Mouse (Mus musculus) left cerebral cortex, adult 6 months (tissue): ENCODE data around the gene Oasl2. TPM values are rescaled to one million over a fixed set of nuclear protein-coding genes. Genes with fewer than 3 reads are reported as not detected.

Source experiments
- long read RNA-seq, 2 experiments: library from polyadenylated mRNA; unstranded; transcript quantifications; one replicate each; pipeline ENCODE4 v2.0.0; 2019 to 2020
- polyA plus RNA-seq: library from polyadenylated mRNA; unstranded; fragments of <200 nt; fragmentation: Nextera tagmentation; gene quantifications from 2 replicates; pipeline ENCODE4 v1.2.3, GENCODE M21; 2021

Oasl2 gene
- polyA plus RNA-seq = 4.5 and 5.4 TPM in 2 replicates
- long read RNA-seq, experiment 1, partial matches to known transcripts = 0 of 2 reads
- long read RNA-seq, experiment 1, other reads (novel, unspliced or antisense) = 1 of 2 reads
- long read RNA-seq, experiment 2, partial matches to known transcripts = 0 of 1 reads
- long read RNA-seq, experiment 2, other reads (novel, unspliced or antisense) = 0 of 1 reads

DNA sequence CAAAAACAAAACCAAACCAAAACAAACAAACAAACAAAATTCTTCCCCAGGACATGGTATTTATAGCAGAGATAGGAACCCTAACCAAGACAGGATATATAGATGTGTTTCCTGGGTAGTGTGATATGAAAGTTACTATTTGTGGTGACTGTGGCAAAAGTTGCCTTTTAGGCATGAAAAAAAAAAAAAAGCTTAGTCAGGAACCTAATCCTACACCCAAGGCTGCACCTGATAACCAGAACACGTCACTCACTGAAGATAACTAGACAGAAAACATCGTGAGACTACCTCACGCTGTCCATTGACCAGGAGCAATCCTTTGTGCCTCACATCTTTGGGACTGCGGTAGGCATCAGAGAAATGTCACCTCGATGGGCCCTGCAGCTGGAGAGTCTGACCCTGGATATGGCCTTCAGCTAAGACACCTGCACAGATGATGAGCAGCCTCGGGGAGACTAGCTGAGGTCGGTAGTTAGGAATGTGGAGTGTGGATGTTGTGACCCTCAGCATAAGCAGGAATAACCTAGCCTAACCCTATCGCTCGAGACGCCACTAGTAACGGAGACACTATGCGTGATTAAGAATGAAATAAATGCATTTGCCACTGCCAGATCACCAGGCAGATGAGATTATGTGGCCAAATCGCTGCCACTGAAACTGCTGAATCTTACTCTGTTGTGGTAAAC, at the start of gene Oasl2:
Gene Oasl2, plus strand, starts transcription at position 249 of the 686 bp plus-strand sequence.

DNA sequence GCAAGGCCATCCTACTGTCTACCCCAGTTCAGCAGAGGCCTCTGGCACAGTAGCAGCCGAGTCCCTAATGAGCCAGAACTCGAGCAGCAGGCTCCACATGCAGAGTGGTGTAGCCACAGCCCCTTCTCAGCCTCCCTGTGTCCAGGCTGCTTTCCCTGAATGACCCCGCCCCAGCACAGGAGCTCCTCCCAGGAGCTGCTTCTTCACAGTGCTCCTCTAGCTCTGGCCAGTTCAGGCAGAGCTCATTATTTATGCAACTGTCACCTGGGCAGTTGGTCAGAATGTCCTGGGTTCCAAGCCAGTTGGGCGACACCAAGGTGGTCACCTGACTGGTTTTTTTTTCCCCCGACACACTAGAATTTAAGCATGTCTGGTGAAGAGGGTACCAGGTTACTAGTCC, 43.4 kb upstream of the Oasl2 start, which contains the start of gene 4930519G04Rik:
Gene 4930519G04Rik, plus strand, starts transcription at position 301 of the 400 bp plus-strand sequence.

DNA sequence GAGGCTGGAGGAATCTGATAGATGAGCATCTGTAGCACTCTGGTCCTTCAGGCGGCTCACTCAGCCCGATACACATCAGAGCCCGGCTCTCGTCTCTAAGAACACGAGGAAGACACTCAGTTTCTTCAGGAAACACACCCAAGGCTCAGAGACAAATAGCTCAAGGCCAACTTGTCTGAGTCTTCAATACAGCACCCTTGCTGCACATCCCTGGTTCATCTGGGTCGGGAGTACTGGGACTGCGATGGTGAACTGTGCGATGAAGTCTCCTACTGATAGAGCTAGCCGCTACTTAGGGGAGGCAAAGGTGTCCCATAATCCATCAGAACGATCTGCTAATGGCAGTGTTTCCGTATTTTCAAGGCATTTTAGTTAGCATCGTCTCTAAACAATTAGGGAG, 38.2 kb upstream of the Oasl2 start, which contains the start of gene Gm9936:
Gene Gm9936, minus strand, starts transcription at position 101 of the 400 bp plus-strand sequence.

DNA sequence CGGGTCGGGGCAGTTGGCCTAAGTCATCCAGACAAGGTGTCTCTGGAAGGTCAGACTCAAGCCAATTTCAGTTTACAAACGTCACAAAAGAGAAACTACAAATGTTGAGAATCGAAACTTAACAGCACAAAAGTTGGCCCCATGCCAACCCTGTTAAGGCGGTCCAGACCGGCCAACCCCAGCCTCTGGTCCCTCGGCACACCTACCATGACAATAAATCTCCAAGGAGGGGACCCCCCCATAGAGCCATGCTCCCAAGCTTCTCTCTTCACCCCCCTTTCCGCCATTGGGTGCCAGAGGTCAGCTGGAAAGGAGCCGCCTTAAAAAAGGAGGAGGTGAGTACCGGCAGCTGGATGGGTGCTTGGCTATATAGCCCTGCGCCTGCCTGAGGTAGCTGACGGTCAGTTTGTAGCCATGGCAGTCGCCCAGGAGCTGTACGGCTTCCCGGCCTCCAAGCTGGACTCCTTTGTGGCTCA, 26.3 kb downstream of the Oasl2 start, which contains the start of gene Oasl1:
Gene Oasl1, plus strand, starts transcription at position 243 of the 476 bp plus-strand sequence.

DNA sequence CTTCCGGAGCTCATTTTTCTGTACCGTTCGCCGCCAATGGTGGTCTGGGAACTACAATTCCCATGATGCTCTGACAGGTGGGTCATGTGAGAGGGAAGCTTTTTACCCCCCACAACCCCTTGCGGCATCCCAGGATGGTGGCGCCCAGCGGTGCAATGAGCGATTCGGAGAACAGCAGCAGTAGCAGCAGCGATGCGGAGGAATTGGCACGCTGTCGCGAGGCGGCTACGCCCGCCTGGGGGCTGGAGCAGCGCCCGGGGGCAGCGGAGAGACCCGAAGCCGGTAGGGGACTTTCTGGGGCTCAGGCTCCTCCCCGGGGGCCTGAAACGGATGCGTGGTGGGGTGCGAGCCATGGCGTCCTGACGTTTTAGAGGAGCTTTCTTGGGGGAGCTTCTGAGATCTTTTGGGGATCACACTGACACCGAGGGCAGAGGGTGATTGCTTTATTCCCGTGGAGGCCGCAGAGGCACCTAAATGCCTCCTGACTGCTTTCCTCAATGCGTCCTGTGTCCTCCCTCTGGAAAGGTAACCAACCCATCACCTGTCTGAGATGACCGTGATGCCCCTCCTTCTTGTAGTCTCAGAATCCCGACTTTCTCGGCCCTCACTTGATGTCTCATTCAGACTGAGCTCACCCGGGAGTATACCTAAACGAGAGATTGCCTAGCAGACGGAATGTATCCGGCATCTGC, 45.5 kb downstream of the Oasl2 start, which contains the start of gene 2210016L21Rik:
Gene 2210016L21Rik, plus strand, starts transcription at position 85 of the 692 bp plus-strand sequence.

Other genes starting within 250 kb of the Oasl2 start
- 0.68 and 0.77 TPM in 2 replicates for gene Trpv4, start 238.5 kb upstream of the Oasl2 start, polyA plus RNA-seq
- gene Gltp, start 206.0 kb upstream of the Oasl2 start, polyA plus RNA-seq = 71.3 and 91.9 TPM in 2 replicates
- 3.8 and 4.2 TPM in 2 replicates for gene Tchp, start 189.2 kb upstream of the Oasl2 start, polyA plus RNA-seq
- gene Ankrd13a, start 122.3 kb upstream of the Oasl2 start, polyA plus RNA-seq = 4.5 and 7.9 TPM in 2 replicates
- gene Git2, start 121.4 kb upstream of the Oasl2 start, polyA plus RNA-seq = 15.5 and 20.1 TPM in 2 replicates
- gene 1500011B03Rik, start 73.5 kb upstream of the Oasl2 start, polyA plus RNA-seq = 253 and 313 TPM in 2 replicates
- gene 4930519G04Rik, start 43.3 kb upstream of the Oasl2 start, polyA plus RNA-seq = not detected in 2 replicates
- gene Gm9936, start 38.3 kb upstream of the Oasl2 start, polyA plus RNA-seq = 0.12 and 0.18 TPM in 2 replicates
- 0.15 and 0.44 TPM in 2 replicates for gene Oasl1, start 26.3 kb downstream of the Oasl2 start, polyA plus RNA-seq
- gene 2210016L21Rik, start 45.2 kb downstream of the Oasl2 start, polyA plus RNA-seq = 207 and 285 TPM in 2 replicates
- gene Hnf1a, start 74.2 kb downstream of the Oasl2 start, polyA plus RNA-seq = not detected in 2 replicates
- gene Sppl3, start 114.2 kb downstream of the Oasl2 start, polyA plus RNA-seq = 9.0 and 24.2 TPM in 2 replicates
- 8.4 and 17.3 TPM in 2 replicates for gene Gm10401, start 201.4 kb downstream of the Oasl2 start, polyA plus RNA-seq
- gene Acads, start 222.4 kb downstream of the Oasl2 start, polyA plus RNA-seq = 3.7 and 6.1 TPM in 2 replicates
- gene Unc119b, start 238.0 kb downstream of the Oasl2 start, polyA plus RNA-seq = 12.8 and 14.9 TPM in 2 replicates